Mouse (Mus musculus) hematopoietic stem cell, adult 5-6 weeks (primary cell): ENCODE measurements at regions not wholly inside any gene's neighbourhood (a gene's known extent, or its start where the extent isn't known, plus 50 kb on each side); places are given as distances from the start of the nearest gene placed in this dataset.

Source experiments
- ATAC-seq, 2 experiments: fragments of 125-278 bp in 1 of 2; replicated peaks in 1 of 2; 2 replicates each; pipeline ENCODE4 v1.8.0; 2016 to 2017; ENCODE audit warnings: inconsistent platforms in 2 of 2, mild to moderate bottlenecking in 2 of 2, moderate number of reproducible peaks in 2 of 2, low read depth in 1 of 2, moderate TSS enrichment in 1 of 2; ENCODE audit not compliant: low FRiP score in 2 of 2, poor library complexity in 2 of 2, severe bottlenecking in 2 of 2, insufficient read depth in 1 of 2, low TSS enrichment in 1 of 2

- ATAC-seq = no peak
Observed at GRCm38 (mm10) chr15:59237446-59238161, 348.5 kb downstream of the Gm49356 start.

GRCm38 (mm10) chr15:59241752-59242151 is 352.7 kb downstream of the Gm49356 start:
- ATAC-seq = no peak

DNA sequence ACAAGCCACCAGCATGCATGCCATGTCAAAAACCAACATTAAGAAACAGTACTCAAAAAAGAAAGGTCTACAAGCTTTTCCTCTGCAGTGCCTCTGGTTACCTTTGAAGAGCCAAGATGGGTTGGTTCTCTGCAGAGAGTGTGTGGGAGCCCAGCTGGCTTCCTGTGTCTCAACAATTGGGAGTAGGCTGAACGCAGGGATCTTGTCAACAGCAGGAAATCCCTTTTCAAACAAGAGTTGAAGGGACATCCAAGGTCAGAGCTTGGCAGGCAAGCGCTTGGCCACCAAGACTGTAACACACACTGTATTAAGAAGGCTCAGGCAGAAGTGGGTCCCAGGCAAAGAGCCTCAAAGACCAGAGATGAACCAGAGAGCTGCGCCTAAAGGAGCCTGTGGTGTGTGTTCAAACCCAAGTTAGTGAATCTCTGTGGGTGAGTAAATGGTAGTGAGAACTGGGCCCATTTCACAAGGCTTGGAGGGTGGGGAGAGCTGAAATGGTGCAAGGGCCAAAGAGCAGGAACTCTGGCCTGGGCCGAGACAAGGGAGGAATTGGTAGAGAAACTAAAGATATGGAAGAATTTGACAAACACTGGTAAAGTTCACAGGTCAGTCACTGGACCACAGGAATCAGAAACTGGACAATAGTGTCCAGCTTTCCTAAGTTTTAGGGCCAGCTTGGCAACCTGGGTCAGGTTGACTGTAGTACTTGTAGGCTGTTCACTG is 357.0 kb downstream of the Gm49356 start:
- no peak for ATAC-seq

DNA sequence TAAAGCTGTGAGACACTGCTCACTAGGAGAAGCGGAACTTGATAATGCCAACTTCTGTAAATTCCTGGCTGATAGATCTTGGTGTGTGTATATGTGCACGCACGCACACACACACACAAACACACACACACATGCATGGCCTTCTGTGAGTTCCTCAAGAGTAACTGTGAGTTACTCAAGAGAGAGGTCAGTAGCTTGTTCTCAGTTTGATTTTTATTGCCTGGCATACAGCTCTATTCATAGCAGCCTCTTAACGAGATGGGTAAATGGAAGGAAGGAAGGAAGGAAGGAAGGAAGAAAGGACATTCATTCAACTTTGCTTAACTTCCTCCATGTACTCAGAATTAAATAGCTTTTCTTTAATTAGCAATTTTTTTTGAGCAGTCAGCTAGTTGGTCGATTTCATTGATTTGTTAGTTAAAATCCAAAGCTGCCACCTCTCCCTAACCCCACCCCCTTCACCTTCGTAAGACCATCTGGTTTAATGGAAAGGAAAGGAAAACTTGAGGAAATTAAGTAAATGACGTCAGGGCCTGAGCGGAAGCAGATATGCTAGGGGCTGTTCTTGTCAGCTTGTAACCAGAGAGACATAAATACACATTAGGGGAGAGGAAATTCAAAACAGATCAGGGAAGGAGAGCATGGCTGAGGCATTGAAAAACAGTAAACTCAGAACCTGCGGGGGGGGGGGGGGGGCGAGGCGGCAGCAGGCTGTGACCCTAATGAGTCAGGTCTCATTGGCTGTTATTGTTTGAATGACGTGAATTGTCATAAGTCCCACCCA is 359.6 kb downstream of the Gm49356 start:
- peak; percentile 60 to 93 for ATAC-seq

- no peak for ATAC-seq
Observed at GRCm38 (mm10) chr15:59261380-59261779, 372.3 kb downstream of the Gm49356 start.

DNA sequence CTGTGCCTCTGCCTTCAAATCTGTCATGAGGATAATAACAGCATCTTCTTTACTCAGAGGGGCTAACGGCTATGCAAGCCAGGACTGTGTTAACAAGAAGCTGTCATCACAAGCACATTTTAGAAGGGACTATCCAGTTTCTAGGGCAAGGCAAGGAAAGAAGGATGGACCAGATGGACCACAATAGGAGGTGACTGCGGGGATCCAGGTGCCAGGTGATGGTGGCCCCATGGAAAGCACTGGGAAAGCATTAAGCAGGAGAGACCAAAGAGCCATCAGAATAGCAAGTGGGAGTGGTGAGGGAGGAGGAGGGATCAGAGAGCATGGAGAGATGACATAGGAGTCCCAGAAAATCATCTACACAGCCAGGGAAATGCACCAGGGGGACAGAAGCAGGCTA is 373.3 kb downstream of the Gm49356 start:
- ATAC-seq = no peak

GRCm38 (mm10) chr15:59263433-59264328 is 374.6 kb downstream of the Gm49356 start:
- ATAC-seq = peak; percentile 94 to 96
